Mouse (Mus musculus): Measurements from ENCODE around the gene Rasgef1a.
A peak's percentile ranks its signal among the peaks of the same experiment; 100 is the strongest.

The Rasgef1a gene

GRCm38 (mm10) chr6:118138731-118139709, 127.8 kb downstream of the Rasgef1a start, which contains the start of gene Csgalnact2:
Csgalnact2 (minus strand) TSS chr6:118139140.
- DNase-seq, result peak; percentile 97

GRCm38 (mm10) chr6:118140961-118141360, 129.7 kb downstream of the Rasgef1a start:
- no peak for DNase-seq

All from thymus, postnatal 4 days (tissue).